Mouse (Mus musculus) bone marrow, adult 2 months (tissue): ENCODE measurements at regions not wholly inside any gene's neighbourhood (a gene's known extent, or its start where the extent isn't known, plus 50 kb on each side); places are given as distances from the start of the nearest gene placed in this dataset.

Source experiments
- CTCF ChIP-seq: fragments of 200-500 bp; IDR thresholded peaks from 2 replicates; pipeline ENCODE4 v1.5.1; 2011; ENCODE audit warnings: low read length, control low read depth; ENCODE audit not compliant: control insufficient read depth, insufficient read depth
- POLR2A ChIP-seq: fragments of 200-500 bp; IDR thresholded peaks from 2 replicates; pipeline ENCODE4 v1.6.1; 2011; ENCODE audit warnings: low read depth, mild to moderate bottlenecking, control low read depth, low read length, borderline replicate concordance; ENCODE audit not compliant: control insufficient read depth

DNA sequence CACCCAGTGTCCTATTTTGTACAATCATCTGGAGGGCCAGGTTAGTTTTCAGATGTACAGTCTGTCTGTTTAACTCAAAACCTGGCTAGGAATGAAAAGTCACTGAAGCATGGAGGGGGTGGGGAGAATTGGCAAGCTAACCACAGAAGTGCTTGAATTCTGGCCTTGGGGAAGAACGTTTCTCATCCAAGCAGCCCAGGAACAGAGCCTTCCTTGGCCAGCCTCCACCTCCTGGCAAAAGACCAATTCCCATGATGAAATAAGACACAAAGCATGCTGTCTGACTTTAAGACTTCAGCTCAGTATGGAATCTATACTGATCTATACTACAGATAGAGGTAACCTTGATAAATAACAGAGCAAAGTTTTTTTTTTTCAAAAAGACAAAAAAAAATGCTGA lies 80.3 kb upstream of the Zfp648 start:
- TF ChIP-seq POLR2A = no peak
- TF ChIP-seq CTCF = no peak
